Mouse (Mus musculus): ENCODE data around the gene Olfr1013. TPM values are rescaled to one million over a fixed set of nuclear protein-coding genes. Genes with fewer than 3 reads are reported as not detected.

Olfr1013 gene
- polyA plus RNA-seq, 1 experiment from 2014 or later, result not detected

Other genes with a start within 250 kb of the Olfr1013 start
- gene 4833423E24Rik, start 248.1 kb upstream of the Olfr1013 start, polyA plus RNA-seq (2016; fragmentation: Nextera tagmentation; extraction: Ambion mirVana), result 0.09 and 0.15 TPM in 2 replicates
- gene Olfr996, start 187.9 kb upstream of the Olfr1013 start, polyA plus RNA-seq (2016; fragmentation: Nextera tagmentation; extraction: Ambion mirVana), result not detected in 2 replicates
- not detected in 2 replicates for gene Olfr998, start 178.2 kb upstream of the Olfr1013 start, polyA plus RNA-seq (2016; fragmentation: Nextera tagmentation; extraction: Ambion mirVana)
- gene Olfr1000, start 155.2 kb upstream of the Olfr1013 start, polyA plus RNA-seq (2016; fragmentation: Nextera tagmentation; extraction: Ambion mirVana), result not detected in 2 replicates
- gene Olfr1002, start 116.4 kb upstream of the Olfr1013 start, polyA plus RNA-seq (2016; fragmentation: Nextera tagmentation; extraction: Ambion mirVana), result not detected in 2 replicates
- gene Olfr154, start 102.6 kb upstream of the Olfr1013 start, polyA plus RNA-seq (2016; fragmentation: Nextera tagmentation; extraction: Ambion mirVana), result not detected in 2 replicates
- gene Olfr1006, start 88.3 kb upstream of the Olfr1013 start, polyA plus RNA-seq (2016; fragmentation: Nextera tagmentation; extraction: Ambion mirVana), result not detected in 2 replicates
- gene Olfr1008, start 77.7 kb upstream of the Olfr1013 start, polyA plus RNA-seq (2016; fragmentation: Nextera tagmentation; extraction: Ambion mirVana), result not detected in 2 replicates
- not detected in 2 replicates for gene Olfr1009, start 51.7 kb upstream of the Olfr1013 start, polyA plus RNA-seq (2016; fragmentation: Nextera tagmentation; extraction: Ambion mirVana)
- not detected in 2 replicates for gene Olfr1012, start 4.3 kb upstream of the Olfr1013 start, polyA plus RNA-seq (2016; fragmentation: Nextera tagmentation; extraction: Ambion mirVana)
- gene Olfr1014, start 5.6 kb downstream of the Olfr1013 start, polyA plus RNA-seq (2016; fragmentation: Nextera tagmentation; extraction: Ambion mirVana), result not detected in 2 replicates
- not detected in 2 replicates for gene Olfr1015, start 14.9 kb downstream of the Olfr1013 start, polyA plus RNA-seq (2016; fragmentation: Nextera tagmentation; extraction: Ambion mirVana)
- not detected in 2 replicates for gene Olfr1016, start 35.4 kb downstream of the Olfr1013 start, polyA plus RNA-seq (2016; fragmentation: Nextera tagmentation; extraction: Ambion mirVana)
- gene Olfr1018, start 51.4 kb downstream of the Olfr1013 start, polyA plus RNA-seq (2016; fragmentation: Nextera tagmentation; extraction: Ambion mirVana), result not detected in 2 replicates
- gene Olfr1019, start 78.4 kb downstream of the Olfr1013 start, polyA plus RNA-seq (2016; fragmentation: Nextera tagmentation; extraction: Ambion mirVana), result not detected in 2 replicates
- gene Olfr1020, start 79.9 kb downstream of the Olfr1013 start, polyA plus RNA-seq (2016; fragmentation: Nextera tagmentation; extraction: Ambion mirVana), result not detected in 2 replicates
- gene Olfr1022, start 101.5 kb downstream of the Olfr1013 start, polyA plus RNA-seq (2016; fragmentation: Nextera tagmentation; extraction: Ambion mirVana), result not detected in 2 replicates
- gene Olfr1023, start 118.5 kb downstream of the Olfr1013 start, polyA plus RNA-seq (2016; fragmentation: Nextera tagmentation; extraction: Ambion mirVana), result not detected in 2 replicates
- not detected in 2 replicates for gene Olfr1024, start 138.0 kb downstream of the Olfr1013 start, polyA plus RNA-seq (2016; fragmentation: Nextera tagmentation; extraction: Ambion mirVana)
- gene Olfr1025-ps1, start 148.1 kb downstream of the Olfr1013 start, polyA plus RNA-seq (2016; fragmentation: Nextera tagmentation; extraction: Ambion mirVana), result not detected in 2 replicates
- not detected in 2 replicates for gene Olfr1026, start 154.5 kb downstream of the Olfr1013 start, polyA plus RNA-seq (2016; fragmentation: Nextera tagmentation; extraction: Ambion mirVana)
- not detected in 2 replicates for gene Olfr1028, start 183.3 kb downstream of the Olfr1013 start, polyA plus RNA-seq (2016; fragmentation: Nextera tagmentation; extraction: Ambion mirVana)
- not detected in 2 replicates for gene Olfr1029, start 206.8 kb downstream of the Olfr1013 start, polyA plus RNA-seq (2016; fragmentation: Nextera tagmentation; extraction: Ambion mirVana)
- not detected in 2 replicates for gene Olfr1030, start 212.2 kb downstream of the Olfr1013 start, polyA plus RNA-seq (2016; fragmentation: Nextera tagmentation; extraction: Ambion mirVana)
- not detected in 2 replicates for gene Olfr1031, start 223.2 kb downstream of the Olfr1013 start, polyA plus RNA-seq (2016; fragmentation: Nextera tagmentation; extraction: Ambion mirVana)
- gene Olfr1032, start 238.4 kb downstream of the Olfr1013 start, polyA plus RNA-seq (2016; fragmentation: Nextera tagmentation; extraction: Ambion mirVana), result not detected in 2 replicates